In the genomic region with DNA sequence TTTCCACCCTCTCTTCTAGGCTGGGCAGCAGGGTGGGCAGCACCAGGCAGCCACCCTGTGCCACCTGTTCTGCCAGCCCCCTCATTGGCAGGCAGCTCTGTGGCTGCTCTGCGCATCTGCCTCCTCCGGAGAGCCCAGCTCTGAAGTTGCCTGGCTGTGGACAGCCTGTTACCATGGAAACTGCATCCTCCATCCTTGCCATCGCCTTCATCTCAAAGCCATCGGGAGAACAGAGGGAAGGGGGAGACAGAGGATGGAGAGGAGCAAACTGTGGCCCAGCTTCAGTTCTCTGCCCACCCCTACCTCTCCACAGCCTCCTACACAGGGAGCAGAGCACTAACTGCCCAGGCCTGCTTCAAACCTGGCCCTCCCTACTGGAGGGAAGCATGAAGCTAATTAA, we compare ENCODE assay signal across 15 mouse cellular contexts. TPM values are rescaled to one million over a fixed set of nuclear protein-coding genes. Genes with fewer than 3 reads are reported as not detected.
DNase-seq lines count a peak whose midpoint lies in the region; ATAC-seq and TF ChIP-seq lines count a peak whose summit lies in the region.
"Had no signal": no experiment of that assay in that cellular context is flagged by ENCODE, and none has a peak within 500 bp of the region (broad histone marks: within the 10 kb centered on the region; RNA-seq: fewer than 3 reads in every experiment).

No protein-coding gene starts in this region.

- TF ChIP-seq CTCF in hindbrain, postnatal 0 days (IDR thresholded peaks at IDR 0.05; ENCODE audit: low read depth), result no peak
- TF ChIP-seq CTCF in intestine, postnatal 0 days (IDR thresholded peaks at IDR 0.05; ENCODE audit: low read depth), result no peak

- H3K36me3 ChIP-seq in forebrain, embryonic 13.5 days (ENCODE audit: poor library complexity, severe bottlenecking), result peaks cover 53% of the 10 kb centered on the region
- peaks cover 53% of the 10 kb centered on the region for H3K36me3 ChIP-seq in forebrain, embryonic 10.5 days (replicated peaks)
- peaks cover 25% of the 10 kb centered on the region for H3K36me3 ChIP-seq in hindbrain, postnatal 0 days (ENCODE audit: insufficient read depth, low read length)
- peaks cover 46% of the 10 kb centered on the region for H3K36me3 ChIP-seq in midbrain, embryonic 10.5 days
- H3K36me3 ChIP-seq in intestine, postnatal 0 days (ENCODE audit: control insufficient read depth, insufficient read depth), result peaks cover 67% of the 10 kb centered on the region

- peak overlapping the region; percentile 75 for H3K27ac ChIP-seq in forebrain, embryonic 13.5 days
- no peak overlapping the region for H3K27ac ChIP-seq in forebrain, embryonic 10.5 days
- H3K27ac ChIP-seq in hindbrain, postnatal 0 days, result peak overlapping the region; percentile 84
- H3K27ac ChIP-seq in midbrain, embryonic 10.5 days (replicated peaks), result peak overlapping the region; percentile 38; the same call in 1 of the 2 replicates
- no peak overlapping the region for H3K27ac ChIP-seq in intestine, postnatal 0 days (ENCODE audit: low read depth, low read length)
- H3K27ac ChIP-seq: embryonic facial prominence, embryonic 10.5 days had no signal

- DNase-seq in forebrain, embryonic 10.5 days (ENCODE audit: extremely low spot score, low spot score), result no peak
- DNase-seq in hindbrain, postnatal 0 days (ENCODE audit: low spot score), result peak; percentile 83
- no peak for DNase-seq in midbrain, embryonic 10.5 days (ENCODE audit: low spot score)
- peak; percentile 85 for DNase-seq in right cerebral cortex, postnatal 25 days
- DNase-seq in lung, postnatal 36 days, result no peak
- DNase-seq: kidney, postnatal 4 days had no signal

- H3K4me2 ChIP-seq in forebrain, embryonic 13.5 days, result no peak overlapping the region
- 0 out of 2 replicates have a peak overlapping the region, but pooled peaks have one; percentile 0 for H3K4me2 ChIP-seq in hindbrain, postnatal 0 days (ENCODE audit: low read depth, low read length)
- no peak overlapping the region for H3K4me2 ChIP-seq in intestine, postnatal 0 days (replicated peaks; ENCODE audit: low read depth)

- WGBS in forebrain, embryonic 13.5 days, result 25% methylated on average over 4 of the region's 4 CpGs
- WGBS in forebrain, embryonic 10.5 days, result 69% methylated on average over 4 of the region's 4 CpGs
- 9% methylated on average over 4 of the region's 4 CpGs for WGBS in hindbrain, postnatal 0 days
- WGBS in midbrain, embryonic 10.5 days, result 48% methylated on average over 4 of the region's 4 CpGs
- WGBS in intestine, postnatal 0 days, result 82% methylated on average over 4 of the region's 4 CpGs

- peak; percentile 94 for ATAC-seq in forebrain, embryonic 13.5 days
- peak; percentile 82 for ATAC-seq in hindbrain, postnatal 0 days
- no peak for ATAC-seq in intestine, postnatal 0 days
- no peak for ATAC-seq in monocyte, adult 5-6 weeks (replicated peaks; ENCODE audit: insufficient number of reproducible peaks, low FRiP score, low TSS enrichment, poor library complexity, severe bottlenecking)
- ATAC-seq: Patski had no signal

- H3K9ac ChIP-seq in forebrain, embryonic 13.5 days, result 0 out of 2 replicates have a peak overlapping the region, but pooled peaks have one; percentile 30
- no peak overlapping the region for H3K9ac ChIP-seq in hindbrain, postnatal 0 days (replicated peaks; ENCODE audit: low read length)
- no peak overlapping the region for H3K9ac ChIP-seq in intestine, postnatal 0 days (ENCODE audit: low read depth, low read length)

- no peaks in the 10 kb centered on the region for H3K27me3 ChIP-seq in forebrain, embryonic 13.5 days
- no peaks in the 10 kb centered on the region for H3K27me3 ChIP-seq in forebrain, embryonic 10.5 days (ENCODE audit: poor library complexity, severe bottlenecking)
- H3K27me3 ChIP-seq in hindbrain, postnatal 0 days (ENCODE audit: insufficient read depth, low read length), result no peaks in the 10 kb centered on the region
- H3K27me3 ChIP-seq in midbrain, embryonic 10.5 days (ENCODE audit: low read depth, poor library complexity, severe bottlenecking), result no peaks in the 10 kb centered on the region
- no peaks in the 10 kb centered on the region for H3K27me3 ChIP-seq in intestine, postnatal 0 days (replicated peaks; ENCODE audit: control insufficient read depth, insufficient read depth, low read length)
- H3K27me3 ChIP-seq: Patski had no signal

- H3K4me1 ChIP-seq in forebrain, embryonic 13.5 days, result peaks cover 25% of the 10 kb centered on the region
- H3K4me1 ChIP-seq in forebrain, embryonic 10.5 days, result peaks cover 34% of the 10 kb centered on the region
- peaks cover 14% of the 10 kb centered on the region for H3K4me1 ChIP-seq in hindbrain, postnatal 0 days (ENCODE audit: insufficient read depth, low read length)
- H3K4me1 ChIP-seq in midbrain, embryonic 10.5 days, result peaks cover 39% of the 10 kb centered on the region
- no peaks in the 10 kb centered on the region for H3K4me1 ChIP-seq in intestine, postnatal 0 days (replicated peaks; ENCODE audit: control insufficient read depth, insufficient read depth, low read length)

- H3K4me3 ChIP-seq in forebrain, embryonic 13.5 days, result no peak overlapping the region
- no peak overlapping the region for H3K4me3 ChIP-seq in forebrain, embryonic 10.5 days
- no peak overlapping the region for H3K4me3 ChIP-seq in hindbrain, postnatal 0 days (ENCODE audit: low read length)
- H3K4me3 ChIP-seq in midbrain, embryonic 10.5 days, result no peak overlapping the region
- H3K4me3 ChIP-seq in intestine, postnatal 0 days (ENCODE audit: low read depth, low read length), result no peak overlapping the region
- H3K4me3 ChIP-seq: embryonic facial prominence, embryonic 10.5 days had no signal

- no peaks in the 10 kb centered on the region for H3K9me3 ChIP-seq in forebrain, embryonic 13.5 days (replicated peaks)
- H3K9me3 ChIP-seq in forebrain, embryonic 10.5 days, result no peaks in the 10 kb centered on the region
- H3K9me3 ChIP-seq in hindbrain, postnatal 0 days (ENCODE audit: low read length), result no peaks in the 10 kb centered on the region
- H3K9me3 ChIP-seq in midbrain, embryonic 10.5 days (replicated peaks), result no peaks in the 10 kb centered on the region
- no peaks in the 10 kb centered on the region for H3K9me3 ChIP-seq in intestine, postnatal 0 days (ENCODE audit: control insufficient read depth)
- H3K9me3 ChIP-seq: embryonic facial prominence, embryonic 10.5 days had no signal

RNA-seq across cellular contexts. Expression of a gene that starts 8.6 kb away (rescaled TPM):
- polyA plus RNA-seq in forebrain, embryonic 13.5 days (2015; fragmentation: Nextera tagmentation; extraction: Ambion mirVana), result 4.4 and 5.5 TPM in 2 replicates
- 1.1 and 1.3 TPM in 2 replicates for polyA plus RNA-seq in forebrain, embryonic 10.5 days (2016; fragmentation: Nextera tagmentation; extraction: Ambion mirVana)
- total RNA-seq in hindbrain, postnatal 0 days (2014; rRNA removed), result 12.2 and 14.3 TPM in 2 replicates
- 9.8 and 12.0 TPM in 2 replicates for polyA plus RNA-seq in hindbrain, postnatal 0 days (2015; fragmentation: Nextera tagmentation; extraction: Ambion mirVana)
- polyA plus RNA-seq in midbrain, embryonic 10.5 days (2016; fragmentation: Nextera tagmentation; extraction: Ambion mirVana), result 11.8 and 18.9 TPM in 2 replicates
- not detected in 2 replicates for polyA plus RNA-seq in intestine, postnatal 0 days (2015; fragmentation: Nextera tagmentation; extraction: Ambion mirVana)
- not detected in 3 replicates for total RNA-seq in monocyte, adult 5-6 weeks (2017)
- total RNA-seq: hematopoietic stem cell, adult 5-6 weeks had no signal
- polyA plus RNA-seq: gonadal fat pad, adult 2 months; liver, embryonic 16.5 days; Patski; stomach, embryonic 14.5 days had no signal

RNA-seq across cellular contexts. Expression of a gene that starts 21.3 kb away (rescaled TPM):
- 28.5 and 29.4 TPM in 2 replicates for polyA plus RNA-seq in forebrain, embryonic 13.5 days (2015; fragmentation: Nextera tagmentation; extraction: Ambion mirVana)
- 25.6 and 26.5 TPM in 2 replicates for polyA plus RNA-seq in forebrain, embryonic 10.5 days (2016; fragmentation: Nextera tagmentation; extraction: Ambion mirVana)
- 91.4 and 107 TPM in 2 replicates for total RNA-seq in hindbrain, postnatal 0 days (2014; rRNA removed)
- 86.7 and 91.7 TPM in 2 replicates for polyA plus RNA-seq in hindbrain, postnatal 0 days (2015; fragmentation: Nextera tagmentation; extraction: Ambion mirVana)
- polyA plus RNA-seq in midbrain, embryonic 10.5 days (2016; fragmentation: Nextera tagmentation; extraction: Ambion mirVana), result 26.4 and 30.2 TPM in 2 replicates
- 100 and 109 TPM in 2 replicates for polyA plus RNA-seq in intestine, postnatal 0 days (2015; fragmentation: Nextera tagmentation; extraction: Ambion mirVana)
- 17.0 to 22.9 TPM (median 19.3 TPM) in 3 replicates for total RNA-seq in monocyte, adult 5-6 weeks (2017)

RNA-seq across cellular contexts. Expression of a gene that starts 38.1 kb away (rescaled TPM):
- not detected in 2 replicates for polyA plus RNA-seq in forebrain, embryonic 13.5 days (2015; fragmentation: Nextera tagmentation; extraction: Ambion mirVana)
- polyA plus RNA-seq in forebrain, embryonic 10.5 days (2016; fragmentation: Nextera tagmentation; extraction: Ambion mirVana), result not detected in 2 replicates
- total RNA-seq in hindbrain, postnatal 0 days (2014; rRNA removed), result not detected in 2 replicates
- polyA plus RNA-seq in hindbrain, postnatal 0 days (2015; fragmentation: Nextera tagmentation; extraction: Ambion mirVana), result not detected in 2 replicates
- not detected in 2 replicates for polyA plus RNA-seq in midbrain, embryonic 10.5 days (2016; fragmentation: Nextera tagmentation; extraction: Ambion mirVana)
- polyA plus RNA-seq in intestine, postnatal 0 days (2015; fragmentation: Nextera tagmentation; extraction: Ambion mirVana), result not detected in 2 replicates
- total RNA-seq in monocyte, adult 5-6 weeks (2017), result not detected in 3 replicates
- total RNA-seq: hematopoietic stem cell, adult 5-6 weeks had no signal
- polyA plus RNA-seq: embryonic facial prominence, embryonic 10.5 days; gonadal fat pad, adult 2 months; liver, embryonic 16.5 days; Patski; stomach, embryonic 14.5 days had no signal

Comparison
In these comparisons a context has a peak if more than half of its experiments do, and no peak if none do; other contexts are left out.
1. H3K27ac ChIP-seq: peak in forebrain, embryonic 13.5 days (single experiment), hindbrain, postnatal 0 days (single experiment) and midbrain, embryonic 10.5 days (single experiment); none in forebrain, embryonic 10.5 days (single experiment) and intestine, postnatal 0 days (single experiment).
2. ATAC-seq: peak in forebrain, embryonic 13.5 days (single experiment) and hindbrain, postnatal 0 days (single experiment); none in intestine, postnatal 0 days (single experiment) and monocyte, adult 5-6 weeks (single experiment).
3. DNase-seq: peak in hindbrain, postnatal 0 days (single experiment) and right cerebral cortex, postnatal 25 days (single experiment); none in forebrain, embryonic 10.5 days (single experiment), midbrain, embryonic 10.5 days (single experiment) and lung, postnatal 36 days (single experiment).